Mouse (Mus musculus) liver, adult 2 months (tissue): Measurements from ENCODE around the gene Stat5b.

Experiments used
- CTCF ChIP-seq: fragments of 200-500 bp; IDR thresholded peaks from 2 replicates; pipeline ENCODE4 v1.5.1; 2011; ENCODE audit warnings: low read depth, low read length, control low read depth
- POLR2A ChIP-seq: fragments of 200-500 bp; IDR thresholded peaks from 2 replicates; pipeline ENCODE4 v1.6.1; 2011; ENCODE audit warnings: low read length, control low read depth; ENCODE audit not compliant: insufficient read depth; ENCODE audit errors: extremely low read depth

DNA sequence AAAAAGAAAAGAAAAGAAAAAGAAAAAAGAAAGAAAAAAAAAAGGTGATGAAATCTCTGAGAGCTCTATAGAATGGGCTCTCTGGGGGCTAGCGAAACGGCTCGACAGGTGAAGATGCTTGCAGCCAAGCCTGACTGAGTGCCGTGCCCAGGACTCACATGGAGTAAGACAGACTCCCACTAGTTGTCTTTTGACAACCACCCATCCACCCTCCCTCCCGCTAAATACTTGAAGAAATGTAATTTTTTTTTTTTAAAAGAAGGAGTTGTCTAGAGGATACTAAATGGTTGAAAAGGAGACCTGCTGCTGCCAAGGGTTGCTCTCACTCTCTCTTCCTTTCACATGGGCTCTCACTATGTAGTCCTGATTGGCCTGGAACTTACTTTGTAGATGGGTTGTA is 111.8 kb downstream of the Stat5b start:
- TF ChIP-seq CTCF, result no peak
- no peak for TF ChIP-seq POLR2A
